ENCODE assay signal across 22 mouse cellular contexts in genomic region chr4:149339426-149340214, GRCm38 (mm10). TPM values are rescaled to one million over a fixed set of nuclear protein-coding genes. Genes with fewer than 3 reads are reported as not detected.
DNase-seq lines count a peak whose midpoint lies in the region; ATAC-seq and TF ChIP-seq lines count a peak whose summit lies in the region.
"Had no signal": no experiment of that assay in that cellular context is flagged by ENCODE, and none has a peak within 500 bp of the region (broad histone marks: within the 10 kb centered on the region; RNA-seq: fewer than 3 reads in every experiment).

No protein-coding gene starts in this region.

- TF ChIP-seq CTCF in gastrocnemius, adult 2 months (IDR thresholded peaks at IDR 0.05), result no peak
- TF ChIP-seq CTCF in left cerebral cortex, adult 2 months (IDR thresholded peaks at IDR 0.05), result no peak

- H3K9me3 ChIP-seq in liver, embryonic 11.5 days (ENCODE audit: control insufficient read depth, low read length), result no peaks in the 10 kb centered on the region

- peaks cover 34% of the 10 kb centered on the region for H3K4me1 ChIP-seq in liver, embryonic 11.5 days (replicated peaks; ENCODE audit: control insufficient read depth, insufficient read depth, low read length)

- peak overlapping the region; percentile 28; the same call in 1 of the 2 replicates for H3K4me2 ChIP-seq in liver, embryonic 11.5 days

- H3K27me3 ChIP-seq in liver, embryonic 11.5 days (replicated peaks; ENCODE audit: control insufficient read depth, insufficient read depth, low read length), result no peaks in the 10 kb centered on the region
- H3K27me3 ChIP-seq: Patski had no signal

- intact Hi-C loops in gastrocnemius, adult 2 months (cut with DNase I), result no loop called here
- intact Hi-C loops in gastrocnemius, postnatal 36 days (cut with DNase I), result no loop called here
- intact Hi-C loops in left cerebral cortex, adult 2 months (cut with DNase I), result no loop called here
- intact Hi-C loops in left cerebral cortex, postnatal 10 days (cut with DNase I), result no loop called here

- 0 out of 2 replicates have a peak overlapping the region, but pooled peaks have one; percentile 53 for H3K27ac ChIP-seq in gastrocnemius, adult 2 months
- peak overlapping the region; percentile 63 for H3K27ac ChIP-seq in left cerebral cortex, adult 2 months
- H3K27ac ChIP-seq in liver, embryonic 11.5 days (ENCODE audit: low read depth, low read length), result no peak overlapping the region

- no peak overlapping the region for H3K4me3 ChIP-seq in gastrocnemius, adult 2 months
- no peak overlapping the region for H3K4me3 ChIP-seq in left cerebral cortex, adult 2 months
- no peak overlapping the region for H3K4me3 ChIP-seq in liver, embryonic 11.5 days (ENCODE audit: low read depth, low read length)
- H3K4me3 ChIP-seq: erythroblast, embryonic 14.5 days had no signal

- ATAC-seq in liver, embryonic 11.5 days (replicated peaks; ENCODE audit: low FRiP score), result peak; percentile 61
- peak; percentile 57 for ATAC-seq in megakaryocyte-erythroid progenitor cell, adult 5-6 weeks (replicated peaks; ENCODE audit: low FRiP score, low TSS enrichment, poor library complexity, severe bottlenecking)
- ATAC-seq: forebrain, embryonic 16.5 days; Patski had no signal

- 37% methylated on average over 5 of the region's 5 CpGs for WGBS in liver, embryonic 11.5 days

- no peak for DNase-seq in gastrocnemius, adult 2 months
- DNase-seq in gastrocnemius, postnatal 36 days, result no peak
- no peak for DNase-seq in left cerebral cortex, adult 2 months (ENCODE audit: extremely low spot score in 1 of 2, low spot score in 2 of 2)
- no peak for DNase-seq in left cerebral cortex, postnatal 10 days (ENCODE audit: extremely low spot score in 1 of 2, low spot score in 2 of 2)
- no peak for DNase-seq in liver, embryonic 11.5 days (ENCODE audit: low spot score)
- no peak for DNase-seq in adrenal gland, postnatal 14 days
- no peak for DNase-seq in lung, adult 18-20 months
- DNase-seq: cerebellum, adult 9-11 months; heart, adult 18-20 months; kidney, adult 8-10 months; layer of hippocampus, postnatal 36 days; left cerebral cortex, postnatal 4 days; lung, adult 2 months; lung, postnatal 36 days; midbrain, embryonic 14.5 days; retina, postnatal 1 day; right cerebral cortex, postnatal 4 days; thymus, postnatal 36 days had no signal

- peaks cover 32% of the 10 kb centered on the region for H3K36me3 ChIP-seq in liver, embryonic 11.5 days (ENCODE audit: control insufficient read depth, insufficient read depth, low read length)

- H3K9ac ChIP-seq in liver, embryonic 11.5 days (ENCODE audit: low read depth, low read length), result no peak overlapping the region

RNA-seq across cellular contexts. Expression of gene Kif1b, which starts 32.1 kb away (rescaled TPM):
- total RNA-seq in gastrocnemius, adult 2 months (2021), result 100 to 1,000 TPM; 256 to 358 TPM
- total RNA-seq in gastrocnemius, postnatal 36 days (2021), result 100 to 1,000 TPM; 259 to 283 TPM
- 100 to 1,000 TPM; 444 to 487 TPM for total RNA-seq in left cerebral cortex, adult 2 months (2021)
- 100 to 1,000 TPM; 427 to 448 TPM for total RNA-seq in left cerebral cortex, postnatal 10 days (2021)
- 13.9 and 14.8 TPM in 2 replicates for polyA plus RNA-seq in liver, embryonic 11.5 days (2014; fragmentation: Nextera tagmentation; extraction: Ambion mirVana)
- total RNA-seq in megakaryocyte-erythroid progenitor cell, adult 5-6 weeks (2014; fragmentation: Nextera tagmentation), result 7.9 and 8.1 TPM in 2 replicates
- total RNA-seq in megakaryocyte-erythroid progenitor cell, adult 5-6 weeks (2017), result 4.6 and 5.8 TPM in 2 replicates
- 132 TPM in 2 replicates for total RNA-seq in adrenal gland, postnatal 14 days (2021)
- polyA plus RNA-seq: erythroblast, embryonic 14.5 days had no signal

Comparison
In these comparisons a context has a peak if more than half of its experiments do, and no peak if none do; other contexts are left out.
1. RNA of gene Kif1b, which starts 32.1 kb away (total RNA-seq): 444 to 487 TPM in left cerebral cortex, adult 2 months, 427 to 448 TPM in left cerebral cortex, postnatal 10 days, 256 to 358 TPM in gastrocnemius, adult 2 months, 259 to 283 TPM in gastrocnemius, postnatal 36 days and 132 TPM in adrenal gland, postnatal 14 days; 4.6 to 8.1 TPM in megakaryocyte-erythroid progenitor cell, adult 5-6 weeks; every median in the first group is over 10 times any median in the second.